Mouse (Mus musculus) bone marrow, adult 2 months (tissue): ENCODE data around the gene Liph.
"Not testable (repeated sequence)": the region's sequence is repeated elsewhere in the genome, so short reads cannot be mapped to it uniquely, and the experiment has no call there.

Experiments
- CTCF ChIP-seq: fragments of 200-500 bp; IDR thresholded peaks from 2 replicates; pipeline ENCODE4 v1.5.1; 2011; ENCODE audit warnings: low read length, control low read depth; ENCODE audit not compliant: control insufficient read depth, insufficient read depth
- POLR2A ChIP-seq: fragments of 200-500 bp; IDR thresholded peaks from 2 replicates; pipeline ENCODE4 v1.6.1; 2011; ENCODE audit warnings: low read depth, mild to moderate bottlenecking, control low read depth, low read length, borderline replicate concordance; ENCODE audit not compliant: control insufficient read depth

GRCm38 (mm10) chr16:21908906-21909305, 86.6 kb downstream of the Liph start:
- TF ChIP-seq POLR2A, CTCF: not testable (repeated sequence)
